Mouse (Mus musculus): Measurements from ENCODE around the gene Foxred2. TPM values are rescaled to one million over a fixed set of nuclear protein-coding genes. Genes with fewer than 3 reads are reported as not detected.

The Foxred2 gene
- polyA plus RNA-seq, 1 experiment from 2014 or later, result 6.2 TPM

- no peak for ATAC-seq (ENCODE audit: low FRiP score, low read depth)
- H3K4me3 ChIP-seq, result no peak overlapping the region
Observed at GRCm38 (mm10) chr15:77926921-77927320, 29.6 kb downstream of the Foxred2 start.

GRCm38 (mm10) chr15:77925195-77925594 is 31.3 kb downstream of the Foxred2 start:
- no peak overlapping the region for H3K9ac ChIP-seq (replicated peaks)

More at GRCm38 (mm10) chr15:77926921-77927320, 29.6 kb downstream of the Foxred2 start:
- H3K36me3 ChIP-seq, result peaks cover 42% of the 10 kb centered on the region
- no peaks in the 10 kb centered on the region for H3K27me3 ChIP-seq
- H3K4me1 ChIP-seq, result peaks cover 25% of the 10 kb centered on the region
- no peak overlapping the region for H3K9ac ChIP-seq (replicated peaks)
- no peak overlapping the region for H3K27ac ChIP-seq (replicated peaks)
- WGBS, result 94% methylated on average over 5 of the region's 5 CpGs
- H3K9me3 ChIP-seq, result no peaks in the 10 kb centered on the region
- no peak overlapping the region for H3K4me2 ChIP-seq (replicated peaks)

GRCm38 (mm10) chr15:77923267-77924035 is 33.1 kb downstream of the Foxred2 start:
- Histone ChIP-seq H3K9me3 (no peaks in the 10 kb centered on the region), H3K4me1 (peaks cover 16% of the 10 kb centered on the region), H3K27me3 (no peaks in the 10 kb centered on the region), H3K9ac (replicated peaks) (no peak overlapping the region), H3K4me2 (replicated peaks) (no peak overlapping the region), H3K36me3 (peaks cover 69% of the 10 kb centered on the region), H3K27ac (replicated peaks) (no peak overlapping the region), H3K4me3 (no peak overlapping the region)
- ATAC-seq (ENCODE audit: low FRiP score, low read depth), result no peak
- 74% methylated on average over 9 of the region's 9 CpGs for WGBS

More at GRCm38 (mm10) chr15:77925195-77925594, 31.3 kb downstream of the Foxred2 start:
- no peaks in the 10 kb centered on the region for H3K27me3 ChIP-seq
- 98% methylated on average over 2 of the region's 2 CpGs for WGBS
- no peak overlapping the region for H3K27ac ChIP-seq (replicated peaks)
- no peak overlapping the region for H3K4me3 ChIP-seq
- no peaks in the 10 kb centered on the region for H3K9me3 ChIP-seq
- peaks cover 25% of the 10 kb centered on the region for H3K4me1 ChIP-seq
- no peak for ATAC-seq (ENCODE audit: low FRiP score, low read depth)
- no peak overlapping the region for H3K4me2 ChIP-seq (replicated peaks)
- H3K36me3 ChIP-seq, result peaks cover 57% of the 10 kb centered on the region

- no peak for ATAC-seq (ENCODE audit: low FRiP score, low read depth)
- 94% methylated on average over 9 of the region's 9 CpGs for WGBS
- peaks cover 70% of the 10 kb centered on the region for H3K36me3 ChIP-seq
Observed at GRCm38 (mm10) chr15:77922710-77923109, 33.8 kb downstream of the Foxred2 start.

GRCm38 (mm10) chr15:77921636-77922035 is 34.9 kb downstream of the Foxred2 start:
- no peaks in the 10 kb centered on the region for H3K27me3 ChIP-seq
- H3K9ac ChIP-seq (replicated peaks), result no peak overlapping the region
- no peak overlapping the region for H3K27ac ChIP-seq (replicated peaks)
- H3K9me3 ChIP-seq, result no peaks in the 10 kb centered on the region
- no peak overlapping the region for H3K4me2 ChIP-seq (replicated peaks)
- 91% methylated on average over 6 of the region's 6 CpGs for WGBS
- no peaks in the 10 kb centered on the region for H3K4me1 ChIP-seq
- H3K4me3 ChIP-seq, result no peak overlapping the region
- ATAC-seq (ENCODE audit: low FRiP score, low read depth), result no peak
- peaks cover 73% of the 10 kb centered on the region for H3K36me3 ChIP-seq

More at GRCm38 (mm10) chr15:77922710-77923109, 33.8 kb downstream of the Foxred2 start:
- no peak overlapping the region for H3K4me2 ChIP-seq (replicated peaks)
- no peaks in the 10 kb centered on the region for H3K9me3 ChIP-seq
- no peaks in the 10 kb centered on the region for H3K27me3 ChIP-seq
- H3K27ac ChIP-seq (replicated peaks), result no peak overlapping the region
- no peak overlapping the region for H3K9ac ChIP-seq (replicated peaks)
- H3K4me3 ChIP-seq, result no peak overlapping the region
- H3K4me1 ChIP-seq, result peaks cover 9% of the 10 kb centered on the region

- no peaks in the 10 kb centered on the region for H3K27me3 ChIP-seq
- H3K4me2 ChIP-seq (replicated peaks), result no peak overlapping the region
- peaks cover 73% of the 10 kb centered on the region for H3K36me3 ChIP-seq
- H3K4me1 ChIP-seq, result no peaks in the 10 kb centered on the region
- no peaks in the 10 kb centered on the region for H3K9me3 ChIP-seq
- no peak overlapping the region for H3K27ac ChIP-seq (replicated peaks)
- 88% methylated on average over 10 of the region's 10 CpGs for WGBS
- H3K9ac ChIP-seq (replicated peaks), result no peak overlapping the region
- no peak for ATAC-seq (ENCODE audit: low FRiP score, low read depth)
- no peak overlapping the region for H3K4me3 ChIP-seq
Observed at GRCm38 (mm10) chr15:77920511-77921462, 35.7 kb downstream of the Foxred2 start.

GRCm38 (mm10) chr15:77919441-77919840 is 37.1 kb downstream of the Foxred2 start:
- no peak for ATAC-seq (ENCODE audit: low FRiP score, low read depth)

GRCm38 (mm10) chr15:77916851-77917544 is 39.5 kb downstream of the Foxred2 start:
- Histone ChIP-seq H3K4me1 (no peaks in the 10 kb centered on the region), H3K27ac (replicated peaks) (no peak overlapping the region), H3K4me3 (no peak overlapping the region), H3K4me2 (replicated peaks) (no peak overlapping the region), H3K9ac (replicated peaks) (no peak overlapping the region), H3K36me3 (peaks cover 63% of the 10 kb centered on the region), H3K27me3 (no peaks in the 10 kb centered on the region), H3K9me3 (no peaks in the 10 kb centered on the region)
- peak; percentile 23; the same call in 1 of the 2 replicates for ATAC-seq (ENCODE audit: low FRiP score, low read depth)
- 47% methylated on average over 7 of the region's 8 CpGs for WGBS

More at GRCm38 (mm10) chr15:77919441-77919840, 37.1 kb downstream of the Foxred2 start:
- H3K4me3 ChIP-seq, result no peak overlapping the region
- H3K36me3 ChIP-seq, result peaks cover 77% of the 10 kb centered on the region
- H3K27ac ChIP-seq (replicated peaks), result no peak overlapping the region
- H3K9ac ChIP-seq (replicated peaks), result no peak overlapping the region
- no peaks in the 10 kb centered on the region for H3K9me3 ChIP-seq
- 93% methylated on average over 12 of the region's 12 CpGs for WGBS
- H3K4me1 ChIP-seq, result no peaks in the 10 kb centered on the region
- H3K27me3 ChIP-seq, result no peaks in the 10 kb centered on the region
- no peak overlapping the region for H3K4me2 ChIP-seq (replicated peaks)

- no peaks in the 10 kb centered on the region for H3K27me3 ChIP-seq
- no peak overlapping the region for H3K27ac ChIP-seq (replicated peaks)
- no peak for ATAC-seq (ENCODE audit: low FRiP score, low read depth)
- peaks cover 48% of the 10 kb centered on the region for H3K36me3 ChIP-seq
- WGBS, result 91% methylated on average over 4 of the region's 4 CpGs
- no peak overlapping the region for H3K4me2 ChIP-seq (replicated peaks)
- no peak overlapping the region for H3K4me3 ChIP-seq
- H3K4me1 ChIP-seq, result no peaks in the 10 kb centered on the region
- no peaks in the 10 kb centered on the region for H3K9me3 ChIP-seq
- no peak overlapping the region for H3K9ac ChIP-seq (replicated peaks)
Observed at GRCm38 (mm10) chr15:77915287-77915686, 41.2 kb downstream of the Foxred2 start.

GRCm38 (mm10) chr15:77914507-77914906 is 42.0 kb downstream of the Foxred2 start:
- ATAC-seq (ENCODE audit: low FRiP score, low read depth), result no peak
- WGBS, result 98% methylated on average over 3 of the region's 3 CpGs
- H3K36me3 ChIP-seq, result peaks cover 42% of the 10 kb centered on the region

GRCm38 (mm10) chr15:77913054-77913453 is 43.5 kb downstream of the Foxred2 start:
- 90% methylated on average over 8 of the region's 8 CpGs for WGBS
- peaks cover 36% of the 10 kb centered on the region for H3K36me3 ChIP-seq
- no peaks in the 10 kb centered on the region for H3K9me3 ChIP-seq
- H3K4me2 ChIP-seq (replicated peaks), result no peak overlapping the region
- no peaks in the 10 kb centered on the region for H3K27me3 ChIP-seq
- no peak overlapping the region for H3K4me3 ChIP-seq
- H3K4me1 ChIP-seq, result no peaks in the 10 kb centered on the region
- no peak overlapping the region for H3K9ac ChIP-seq (replicated peaks)
- no peak for ATAC-seq (ENCODE audit: low FRiP score, low read depth)
- no peak overlapping the region for H3K27ac ChIP-seq (replicated peaks)

More at GRCm38 (mm10) chr15:77914507-77914906, 42.0 kb downstream of the Foxred2 start:
- Histone ChIP-seq H3K4me3 (no peak overlapping the region), H3K9ac (replicated peaks) (no peak overlapping the region), H3K4me1 (no peaks in the 10 kb centered on the region), H3K9me3 (no peaks in the 10 kb centered on the region), H3K4me2 (replicated peaks) (no peak overlapping the region), H3K27ac (replicated peaks) (no peak overlapping the region), H3K27me3 (no peaks in the 10 kb centered on the region)
